Mouse (Mus musculus): ENCODE results near the gene Foxj3. TPM values are rescaled to one million over a fixed set of nuclear protein-coding genes. Genes with fewer than 3 reads are reported as not detected.

Gene Foxj3
- polyA plus RNA-seq, 1 experiment: 9.5 TPM

DNA sequence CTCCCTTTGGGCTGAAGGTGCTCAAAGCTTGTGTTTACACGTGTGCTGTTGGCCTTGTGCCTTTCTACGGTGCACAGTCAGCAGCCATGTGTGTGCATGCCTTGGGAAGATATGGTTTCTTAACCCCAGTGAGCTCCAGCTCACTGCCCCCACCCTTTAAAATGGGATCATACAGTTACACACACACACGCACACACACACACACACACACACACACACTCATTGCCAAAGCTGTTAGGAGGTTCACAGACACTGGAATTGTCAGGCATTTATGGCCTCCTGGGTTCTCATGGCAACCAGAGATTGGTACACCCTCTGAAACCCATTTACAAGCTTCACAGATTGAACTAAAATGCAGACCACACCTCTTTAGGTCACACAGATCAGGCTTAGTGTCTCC, 97.1 kb downstream of the Foxj3 start:
- H3K4me3 ChIP-seq (ENCODE audit: extremely low read depth, insufficient read depth, insufficient read length): no peak overlapping the region
- H3K4me1 ChIP-seq (ENCODE audit: control insufficient read depth, insufficient read depth, insufficient read length): no peaks in the 10 kb centered on the region
- H3K36me3 ChIP-seq (ENCODE audit: control insufficient read depth, insufficient read depth, low read length): peaks cover 9% of the 10 kb centered on the region
- WGBS: 90% methylated on average over 3 of the region's 3 CpGs
- H3K27me3 ChIP-seq (ENCODE audit: control insufficient read depth, insufficient read depth, low read length): no peaks in the 10 kb centered on the region
- no peak overlapping the region for H3K27ac ChIP-seq (ENCODE audit: insufficient read depth, low read length)
- DNase-seq (ENCODE audit: low read depth in 1 of 2, low spot score in 2 of 2): no peak
- TF ChIP-seq CTCF (IDR thresholded peaks at IDR 0.05; ENCODE audit: extremely low read depth, insufficient read depth, insufficient read length, insufficient replicate concordance) (no peak), POLR2A (IDR thresholded peaks at IDR 0.05; ENCODE audit: low read depth, low read length) (no peak)

- Histone ChIP-seq H3K36me3 (ENCODE audit: control insufficient read depth, insufficient read depth, low read length) (0 out of 2 replicates have a peak, but pooled peaks cover 3% of the 10 kb centered on the region), H3K4me3 (ENCODE audit: extremely low read depth, insufficient read depth, insufficient read length) (no peak overlapping the region), H3K27me3 (ENCODE audit: control insufficient read depth, insufficient read depth, low read length) (no peaks in the 10 kb centered on the region), H3K27ac (ENCODE audit: insufficient read depth, low read length) (no peak overlapping the region), H3K4me1 (ENCODE audit: control insufficient read depth, insufficient read depth, insufficient read length) (no peaks in the 10 kb centered on the region)
- DNase-seq (ENCODE audit: low read depth in 1 of 2, low spot score in 2 of 2): no peak
- 79% methylated on average over 6 of the region's 6 CpGs for WGBS
- TF ChIP-seq CTCF (IDR thresholded peaks at IDR 0.05; ENCODE audit: extremely low read depth, insufficient read depth, insufficient read length, insufficient replicate concordance): no peak
- no peak for TF ChIP-seq POLR2A (IDR thresholded peaks at IDR 0.05; ENCODE audit: low read depth, low read length)
Observed at GRCm38 (mm10) chr4:119634908-119635660, 98.3 kb downstream of the Foxj3 start.

- no peak overlapping the region for H3K27ac ChIP-seq (ENCODE audit: insufficient read depth, low read length)
- 77% methylated on average over 8 of the region's 8 CpGs for WGBS
- no peaks in the 10 kb centered on the region for H3K27me3 ChIP-seq (ENCODE audit: control insufficient read depth, insufficient read depth, low read length)
- H3K4me1 ChIP-seq (ENCODE audit: control insufficient read depth, insufficient read depth, insufficient read length): no peaks in the 10 kb centered on the region
- H3K4me3 ChIP-seq (ENCODE audit: extremely low read depth, insufficient read depth, insufficient read length): no peak overlapping the region
- H3K36me3 ChIP-seq (ENCODE audit: control insufficient read depth, insufficient read depth, low read length): no peaks in the 10 kb centered on the region
- no peak for TF ChIP-seq POLR2A (IDR thresholded peaks at IDR 0.05; ENCODE audit: low read depth, low read length)
- TF ChIP-seq CTCF (IDR thresholded peaks at IDR 0.05; ENCODE audit: extremely low read depth, insufficient read depth, insufficient read length, insufficient replicate concordance): no peak
- DNase-seq (ENCODE audit: low read depth in 1 of 2, low spot score in 2 of 2): no peak
Observed at GRCm38 (mm10) chr4:119635686-119636085, 98.9 kb downstream of the Foxj3 start.

DNA sequence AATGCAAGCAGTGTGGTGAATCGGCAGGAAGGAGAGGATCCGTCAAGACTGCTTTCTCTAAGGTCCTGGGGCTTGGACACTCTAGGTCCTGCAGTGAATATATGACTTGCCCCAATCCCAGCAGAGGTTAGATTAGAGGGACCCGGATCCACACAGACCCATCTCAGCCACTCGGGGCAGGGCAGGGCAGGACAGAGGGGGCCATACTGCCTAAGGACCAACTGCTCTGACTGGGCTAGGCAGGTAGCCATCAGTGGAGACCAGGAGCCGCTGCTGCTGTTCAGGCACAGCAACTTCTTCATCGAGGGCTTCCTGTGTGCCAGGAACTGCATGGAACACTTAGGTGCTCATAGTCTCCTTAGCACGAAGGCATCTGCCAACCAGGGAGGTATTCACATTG, 99.9 kb downstream of the Foxj3 start:
- WGBS: 78% methylated on average over 7 of the region's 7 CpGs
- H3K4me3 ChIP-seq (ENCODE audit: extremely low read depth, insufficient read depth, insufficient read length): no peak overlapping the region
- DNase-seq (ENCODE audit: low read depth in 1 of 2, low spot score in 2 of 2): no peak
- H3K27ac ChIP-seq (ENCODE audit: insufficient read depth, low read length): no peak overlapping the region
- TF ChIP-seq POLR2A (IDR thresholded peaks at IDR 0.05; ENCODE audit: low read depth, low read length): no peak
- TF ChIP-seq CTCF (IDR thresholded peaks at IDR 0.05; ENCODE audit: extremely low read depth, insufficient read depth, insufficient read length, insufficient replicate concordance): no peak
- no peaks in the 10 kb centered on the region for H3K4me1 ChIP-seq (ENCODE audit: control insufficient read depth, insufficient read depth, insufficient read length)
- no peaks in the 10 kb centered on the region for H3K36me3 ChIP-seq (ENCODE audit: control insufficient read depth, insufficient read depth, low read length)
- H3K27me3 ChIP-seq (ENCODE audit: control insufficient read depth, insufficient read depth, low read length): no peaks in the 10 kb centered on the region

- DNase-seq (ENCODE audit: low read depth in 1 of 2, low spot score in 2 of 2): no peak
- H3K27me3 ChIP-seq (ENCODE audit: control insufficient read depth, insufficient read depth, low read length): no peaks in the 10 kb centered on the region
- no peak within 1 kb of the TSS for H3K4me3 ChIP-seq (ENCODE audit: extremely low read depth, insufficient read depth, insufficient read length)
- H3K4me1 ChIP-seq (ENCODE audit: control insufficient read depth, insufficient read depth, insufficient read length): no peaks in the 10 kb centered on the region
- no peaks in the 10 kb centered on the region for H3K36me3 ChIP-seq (ENCODE audit: control insufficient read depth, insufficient read depth, low read length)
- TF ChIP-seq POLR2A (IDR thresholded peaks at IDR 0.05; ENCODE audit: low read depth, low read length) (no peak), CTCF (IDR thresholded peaks at IDR 0.05; ENCODE audit: extremely low read depth, insufficient read depth, insufficient read length, insufficient replicate concordance) (no peak)
- H3K27ac ChIP-seq (ENCODE audit: insufficient read depth, low read length): no peak within 1 kb of the TSS
- WGBS: 81% methylated on average over 4 of the region's 4 CpGs
Observed at GRCm38 (mm10) chr4:119637176-119637845, 100.5 kb downstream of the Foxj3 start, which contains the start of gene Guca2a. Guca2a (plus strand) TSS chr4:119637704.

- TF ChIP-seq POLR2A (IDR thresholded peaks at IDR 0.05; ENCODE audit: low read depth, low read length) (no peak), CTCF (IDR thresholded peaks at IDR 0.05; ENCODE audit: extremely low read depth, insufficient read depth, insufficient read length, insufficient replicate concordance) (no peak)
- 92% methylated on average over 6 of the region's 6 CpGs for WGBS
- Histone ChIP-seq H3K4me3 (ENCODE audit: extremely low read depth, insufficient read depth, insufficient read length) (no peak overlapping the region), H3K36me3 (ENCODE audit: control insufficient read depth, insufficient read depth, low read length) (no peaks in the 10 kb centered on the region), H3K27me3 (ENCODE audit: control insufficient read depth, insufficient read depth, low read length) (no peaks in the 10 kb centered on the region), H3K27ac (ENCODE audit: insufficient read depth, low read length) (no peak overlapping the region), H3K4me1 (ENCODE audit: control insufficient read depth, insufficient read depth, insufficient read length) (no peaks in the 10 kb centered on the region)
- no peak for DNase-seq (ENCODE audit: low read depth in 1 of 2, low spot score in 2 of 2)
Observed at GRCm38 (mm10) chr4:119637946-119638345, 101.1 kb downstream of the Foxj3 start.

DNA sequence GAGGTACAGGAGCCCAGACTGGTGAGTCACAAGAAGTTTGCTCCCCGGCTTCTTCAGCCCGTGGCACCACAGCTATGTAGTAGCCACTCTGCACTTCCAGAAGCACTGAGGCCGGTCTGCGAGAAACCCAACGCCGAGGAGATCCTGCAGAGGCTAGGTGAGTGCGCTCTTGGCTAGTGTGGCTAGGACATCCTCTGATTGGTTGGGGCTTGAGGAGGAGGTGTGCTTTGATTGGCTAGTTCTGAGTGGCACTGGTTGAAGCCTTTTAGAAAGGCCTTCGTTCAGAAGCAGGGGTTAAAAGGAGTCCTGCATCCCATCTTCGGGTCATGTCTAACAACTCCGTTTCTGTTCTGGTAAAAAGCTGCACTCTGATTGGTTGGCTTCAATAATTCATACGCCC, 101.9 kb downstream of the Foxj3 start:
- TF ChIP-seq POLR2A (IDR thresholded peaks at IDR 0.05; ENCODE audit: low read depth, low read length) (no peak), CTCF (IDR thresholded peaks at IDR 0.05; ENCODE audit: extremely low read depth, insufficient read depth, insufficient read length, insufficient replicate concordance) (no peak)
- H3K27me3 ChIP-seq (ENCODE audit: control insufficient read depth, insufficient read depth, low read length): no peaks in the 10 kb centered on the region

More for the DNA sequence above, 101.9 kb downstream of the Foxj3 start:
- Histone ChIP-seq H3K36me3 (ENCODE audit: control insufficient read depth, insufficient read depth, low read length) (no peaks in the 10 kb centered on the region), H3K4me3 (ENCODE audit: extremely low read depth, insufficient read depth, insufficient read length) (no peak overlapping the region), H3K27ac (ENCODE audit: insufficient read depth, low read length) (no peak overlapping the region), H3K4me1 (ENCODE audit: control insufficient read depth, insufficient read depth, insufficient read length) (no peaks in the 10 kb centered on the region)
- DNase-seq (ENCODE audit: low read depth in 1 of 2, low spot score in 2 of 2): no peak
- WGBS: 83% methylated on average over 11 of the region's 11 CpGs

Measured in spleen, adult 2 months (tissue).